Mouse (Mus musculus): ENCODE measurements around the gene Sgms1. TPM values are rescaled to one million over a fixed set of nuclear protein-coding genes. Genes with fewer than 3 reads are reported as not detected.

The Sgms1 gene
- total RNA-seq, 2 experiments from 2014 or later, result 69.3 to 78.5 TPM

DNA sequence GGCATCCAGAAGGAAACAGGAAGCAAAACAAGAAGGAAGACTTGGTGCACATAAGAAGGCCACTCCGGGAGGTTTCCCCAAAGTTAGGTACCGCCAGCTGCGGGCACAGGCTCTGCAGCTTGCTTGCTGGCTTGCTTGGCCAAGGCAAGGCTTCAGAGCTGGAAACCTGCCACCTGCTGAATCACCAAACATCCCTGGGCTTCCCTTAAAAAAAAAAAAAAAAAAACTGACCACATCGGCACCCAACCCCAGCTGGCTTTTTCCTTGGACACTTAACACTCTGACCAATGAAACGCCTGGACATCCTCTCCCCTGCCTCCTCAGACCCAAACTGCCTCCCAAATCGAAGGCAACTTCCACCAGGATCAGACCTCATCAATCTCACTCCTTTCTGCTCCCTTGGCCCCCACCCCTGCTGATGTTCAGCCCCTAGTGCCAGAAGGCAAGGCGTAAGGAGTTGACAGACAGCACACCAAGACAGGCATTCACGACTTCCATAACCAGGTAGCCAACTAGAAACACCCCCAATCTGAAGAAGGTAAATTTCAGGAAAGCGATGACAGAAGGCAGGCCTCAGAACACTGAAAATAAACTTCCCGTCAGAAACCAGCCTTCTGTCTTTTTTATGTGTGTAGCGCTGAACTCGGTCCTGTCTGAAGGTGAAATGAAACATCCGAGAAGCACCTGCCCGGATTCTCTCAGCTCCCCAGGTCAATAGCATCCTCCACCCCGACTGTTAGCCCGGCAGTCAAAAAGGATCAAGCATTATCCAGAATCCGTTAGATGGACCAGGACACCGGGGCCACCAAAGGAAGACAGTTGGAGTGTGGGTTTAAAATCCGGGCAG is 2.7 kb downstream of the Sgms1 start:
- DNase-seq (ENCODE audit: low spot score in 2 of 2), result peak in 1 of 2 experiments; percentile 57

- no peak for DNase-seq (ENCODE audit: low spot score in 2 of 2)
Observed at GRCm38 (mm10) chr19:32383738-32384137, 5.8 kb downstream of the Sgms1 start.

DNA sequence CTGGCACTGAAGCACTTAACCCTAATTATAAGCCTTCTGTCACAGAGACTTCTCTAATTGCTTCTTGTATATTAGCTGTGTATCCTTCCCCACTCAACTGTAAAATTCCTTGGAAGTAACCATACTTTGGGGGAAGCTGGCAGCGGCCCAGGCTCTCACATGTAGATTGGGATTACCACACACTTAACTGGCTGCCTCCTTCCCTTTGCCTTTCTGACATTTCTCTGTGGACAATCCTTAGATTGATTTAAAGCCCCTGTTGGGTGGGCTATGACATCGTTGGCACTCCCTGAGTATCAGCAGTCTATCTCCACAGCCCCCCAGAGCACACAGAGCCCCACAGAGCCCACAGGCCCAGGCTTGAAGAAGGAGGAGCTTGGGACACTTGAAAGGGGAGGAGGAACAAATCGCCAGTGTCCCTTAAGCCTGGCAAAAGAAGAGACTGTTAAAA is 8.0 kb downstream of the Sgms1 start:
- no peak for DNase-seq (ENCODE audit: low spot score in 2 of 2)

DNA sequence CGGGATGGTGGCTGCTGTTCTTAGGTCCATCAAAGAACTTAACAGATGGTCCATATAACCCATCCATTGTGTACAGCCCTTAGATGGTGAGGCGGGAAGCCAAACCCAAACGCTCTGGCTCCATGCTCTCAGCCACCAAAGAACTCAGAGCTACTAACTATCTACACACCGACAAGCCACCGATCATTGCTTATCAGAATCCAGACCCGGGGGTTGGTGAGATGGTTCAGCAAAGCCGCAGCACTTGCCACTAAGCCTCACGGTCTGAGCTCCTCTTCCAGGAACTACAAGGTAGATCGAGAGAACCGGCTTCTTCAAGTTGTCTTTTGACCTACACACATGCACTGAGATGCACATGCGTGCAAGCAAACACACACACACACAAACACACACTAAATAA is 8.8 kb downstream of the Sgms1 start:
- no peak for DNase-seq (ENCODE audit: low spot score in 2 of 2)

DNA sequence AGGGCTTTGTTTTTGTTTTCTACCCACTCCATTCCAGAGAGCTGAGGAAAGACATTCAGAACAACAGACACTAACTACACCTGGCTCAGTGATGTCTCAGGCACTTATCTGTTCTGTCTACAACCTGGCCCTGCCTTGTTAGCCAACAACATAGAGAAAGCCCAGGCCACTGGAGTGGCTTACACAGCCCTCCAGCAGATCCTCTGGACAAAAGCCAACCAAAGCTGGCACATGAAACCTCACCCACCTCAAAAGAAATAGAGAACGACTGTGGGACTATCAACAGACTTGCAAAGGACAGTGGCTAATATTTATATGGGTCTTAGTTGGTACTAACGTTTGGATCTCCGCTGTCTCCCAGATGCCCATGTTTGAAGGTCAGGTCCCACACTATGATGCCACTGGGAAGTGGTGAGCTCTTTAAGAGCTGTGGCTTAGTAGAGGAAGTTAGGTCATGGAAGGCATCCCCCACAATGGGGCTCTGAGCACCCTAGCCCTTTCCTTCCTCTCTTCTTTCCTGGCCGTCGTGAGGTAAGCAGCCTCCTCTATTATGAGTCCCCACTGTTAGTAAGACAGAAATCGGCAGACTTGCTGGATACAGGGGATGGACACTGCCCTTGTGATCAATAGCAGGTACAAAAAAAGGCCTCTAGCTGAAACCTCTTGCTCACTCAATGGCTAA is 10.1 kb downstream of the Sgms1 start:
- DNase-seq (ENCODE audit: low spot score in 2 of 2), result no peak

DNA sequence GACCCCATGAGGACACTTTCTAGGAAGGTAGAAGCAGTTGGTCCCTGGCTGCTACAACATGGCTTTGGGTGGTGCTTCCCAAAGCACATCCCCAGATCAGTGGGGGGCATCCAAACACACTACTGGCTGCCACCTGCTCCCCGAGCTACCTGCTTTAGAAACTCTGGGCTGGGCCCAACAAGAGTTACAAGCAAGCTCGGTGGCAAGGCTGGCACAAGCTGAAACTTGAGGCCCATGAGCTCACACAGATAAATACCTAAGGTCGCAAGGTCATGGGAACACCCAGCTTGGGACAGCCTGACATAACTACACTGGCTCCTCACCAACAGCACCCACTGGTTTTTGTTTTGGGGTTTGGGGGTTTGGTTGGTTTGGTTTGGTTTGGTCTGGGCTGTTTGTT is 10.9 kb downstream of the Sgms1 start:
- DNase-seq (ENCODE audit: low spot score in 2 of 2), result no peak

GRCm38 (mm10) chr19:32377701-32378325 is 11.7 kb downstream of the Sgms1 start:
- no peak for DNase-seq (ENCODE audit: low spot score in 2 of 2)

DNA sequence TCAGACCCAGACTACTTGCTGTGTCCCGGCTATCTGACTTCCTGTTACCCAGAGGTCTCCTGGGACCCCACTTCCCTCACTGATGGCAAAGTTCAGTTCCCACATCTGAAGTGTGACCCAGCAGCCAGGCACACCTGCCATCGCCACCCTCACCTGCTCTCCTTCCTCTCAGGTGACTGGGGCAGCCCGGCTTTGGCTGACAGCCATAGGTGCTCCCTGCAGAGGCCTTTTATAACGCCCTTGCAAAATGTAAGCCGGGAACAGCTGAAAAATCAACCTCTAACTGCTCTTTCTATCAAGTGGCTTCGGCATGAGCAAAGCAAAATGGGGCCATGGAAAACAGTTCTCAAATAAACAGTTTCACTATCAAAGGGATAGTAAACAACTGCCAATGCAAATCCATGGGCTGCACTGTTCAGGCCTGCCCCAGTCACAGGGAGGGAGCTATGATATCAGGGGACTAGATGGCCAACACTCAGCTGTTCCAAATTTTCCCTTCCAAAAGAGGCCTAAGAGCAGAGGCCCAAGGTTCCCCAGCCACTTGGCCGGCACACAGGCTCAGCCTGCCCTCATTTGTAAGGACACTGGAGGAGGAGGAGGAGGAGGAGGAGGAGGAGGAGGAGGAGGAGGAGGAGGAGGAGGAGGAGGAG is 12.5 kb downstream of the Sgms1 start:
- no peak for DNase-seq (ENCODE audit: low spot score in 2 of 2)

DNA sequence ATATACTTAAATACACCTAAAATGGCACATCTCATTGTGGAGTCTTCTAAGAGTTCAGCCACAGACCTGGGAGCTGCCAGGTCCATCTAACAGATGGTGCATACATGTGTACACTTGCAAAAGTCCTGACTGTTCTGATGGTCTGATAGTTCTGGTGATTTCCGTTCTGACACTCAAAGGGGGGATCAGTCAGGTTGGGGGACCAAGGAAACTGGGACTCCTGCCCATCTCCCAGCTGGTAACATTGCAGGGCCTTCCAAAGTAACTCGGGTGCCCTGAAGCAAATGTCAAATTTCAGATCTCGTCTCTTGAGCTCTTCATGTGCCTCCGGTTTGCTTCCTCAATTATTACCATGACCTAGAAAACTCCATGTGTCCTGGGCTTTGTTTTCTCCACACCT is 13.5 kb downstream of the Sgms1 start:
- no peak for DNase-seq (ENCODE audit: low spot score in 2 of 2)

- DNase-seq (ENCODE audit: low spot score in 2 of 2), result no peak
Observed at GRCm38 (mm10) chr19:32375473-32375985, 14.0 kb downstream of the Sgms1 start.

- DNase-seq (ENCODE audit: low spot score in 2 of 2), result no peak
Observed at GRCm38 (mm10) chr19:32374751-32375150, 14.8 kb downstream of the Sgms1 start.

- no peak for DNase-seq (ENCODE audit: low spot score in 2 of 2)
Observed at GRCm38 (mm10) chr19:32373865-32374655, 15.5 kb downstream of the Sgms1 start.

DNA sequence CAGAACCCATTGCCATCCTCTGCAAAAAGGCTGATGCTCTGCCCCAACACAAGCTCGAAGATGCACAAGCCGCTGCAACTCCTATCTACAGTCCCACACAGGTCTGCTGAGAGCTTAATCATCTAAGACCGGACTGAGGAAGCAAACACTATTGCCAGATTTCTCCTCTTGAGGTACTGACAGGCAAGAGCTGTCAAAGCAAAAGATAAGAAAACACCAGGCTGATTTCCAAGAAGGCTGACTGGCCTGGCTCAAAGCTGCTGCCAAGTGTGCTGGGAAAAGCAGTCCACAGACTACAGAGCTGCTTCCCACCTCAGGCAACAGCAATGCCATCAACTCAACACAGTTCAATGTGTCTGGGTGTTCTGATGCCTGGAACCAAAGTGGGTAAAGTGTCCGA is 17.1 kb downstream of the Sgms1 start:
- no peak for DNase-seq (ENCODE audit: low spot score in 2 of 2)

- DNase-seq (ENCODE audit: low spot score in 2 of 2), result no peak
Observed at GRCm38 (mm10) chr19:32367333-32367732, 22.2 kb downstream of the Sgms1 start.

DNA sequence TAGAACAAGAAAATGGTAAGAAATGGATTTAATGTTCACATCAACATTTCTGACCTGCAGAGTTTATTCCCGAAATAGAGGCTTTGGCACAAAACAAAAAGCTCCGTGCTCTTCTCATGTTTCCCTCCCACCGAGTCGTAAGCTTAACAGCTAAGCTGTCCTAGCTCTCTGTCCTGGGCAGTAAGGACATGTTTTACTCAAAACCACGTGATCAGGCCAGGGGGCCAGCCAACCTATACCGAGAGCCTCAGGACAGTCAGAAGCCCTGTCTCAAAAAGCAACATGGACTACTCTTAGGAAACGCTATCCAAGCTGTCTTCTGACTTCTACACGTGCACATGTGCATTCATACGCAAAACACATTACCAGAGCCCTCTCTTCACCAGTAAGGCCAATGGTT is 23.1 kb downstream of the Sgms1 start:
- DNase-seq (ENCODE audit: low spot score in 2 of 2), result no peak

- DNase-seq (ENCODE audit: low spot score in 2 of 2), result no peak
Observed at GRCm38 (mm10) chr19:32365111-32365510, 24.4 kb downstream of the Sgms1 start.

DNA sequence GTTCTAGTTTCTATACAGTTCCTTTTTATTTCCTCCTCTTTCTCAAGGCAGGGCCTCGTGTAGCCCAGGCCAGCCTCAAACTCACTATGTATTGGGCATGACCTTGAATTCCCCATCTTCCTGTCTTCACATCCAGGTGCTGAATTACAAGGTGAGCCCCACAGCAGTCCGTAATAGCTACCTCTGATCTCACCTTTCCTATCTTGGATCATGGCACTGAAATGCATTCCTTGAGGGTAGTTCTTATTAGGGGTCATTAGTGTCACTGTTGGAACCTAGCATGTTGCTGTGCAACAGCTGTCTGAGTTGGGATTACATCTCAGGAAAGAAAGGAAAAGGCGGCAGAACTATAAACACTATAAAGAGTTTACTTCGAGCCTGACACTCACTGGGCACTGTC is 25.9 kb downstream of the Sgms1 start:
- no peak for DNase-seq (ENCODE audit: low spot score in 2 of 2)

GRCm38 (mm10) chr19:32362520-32362919 is 27.0 kb downstream of the Sgms1 start:
- DNase-seq (ENCODE audit: low spot score in 2 of 2), result no peak

GRCm38 (mm10) chr19:32360989-32361698 is 28.4 kb downstream of the Sgms1 start:
- no peak for DNase-seq (ENCODE audit: low spot score in 2 of 2)

DNA sequence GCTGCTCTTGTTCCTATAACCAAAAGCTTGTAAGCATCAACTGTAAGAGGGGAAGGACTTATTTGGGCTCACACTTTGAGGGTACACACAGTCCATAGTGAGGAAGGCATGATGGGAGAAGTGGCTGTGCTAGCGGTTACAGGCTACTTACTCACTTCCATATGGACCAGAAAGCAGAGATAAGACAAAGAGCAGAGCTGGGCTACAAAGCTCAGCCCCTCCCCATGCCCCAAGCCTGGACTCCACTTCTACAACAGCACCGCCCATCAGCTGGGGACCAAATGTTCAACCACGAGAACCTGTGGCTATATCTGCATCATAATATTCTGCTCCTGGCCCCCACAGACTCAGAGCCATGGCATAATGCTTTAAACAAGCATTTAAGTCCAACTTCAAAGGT is 29.0 kb downstream of the Sgms1 start:
- DNase-seq (ENCODE audit: low spot score in 2 of 2), result no peak

Data from adrenal gland, postnatal 4 days (tissue).